Mouse (Mus musculus) embryo, embryonic 10 days (tissue): ENCODE measurements around the gene Zfp335.

ENCODE experiments used
- DNase-seq: peaks from one replicate; pipeline ENCODE4 v3.0.0-alpha.2; 2015; ENCODE audit warnings: low spot score

Gene Zfp335

DNA sequence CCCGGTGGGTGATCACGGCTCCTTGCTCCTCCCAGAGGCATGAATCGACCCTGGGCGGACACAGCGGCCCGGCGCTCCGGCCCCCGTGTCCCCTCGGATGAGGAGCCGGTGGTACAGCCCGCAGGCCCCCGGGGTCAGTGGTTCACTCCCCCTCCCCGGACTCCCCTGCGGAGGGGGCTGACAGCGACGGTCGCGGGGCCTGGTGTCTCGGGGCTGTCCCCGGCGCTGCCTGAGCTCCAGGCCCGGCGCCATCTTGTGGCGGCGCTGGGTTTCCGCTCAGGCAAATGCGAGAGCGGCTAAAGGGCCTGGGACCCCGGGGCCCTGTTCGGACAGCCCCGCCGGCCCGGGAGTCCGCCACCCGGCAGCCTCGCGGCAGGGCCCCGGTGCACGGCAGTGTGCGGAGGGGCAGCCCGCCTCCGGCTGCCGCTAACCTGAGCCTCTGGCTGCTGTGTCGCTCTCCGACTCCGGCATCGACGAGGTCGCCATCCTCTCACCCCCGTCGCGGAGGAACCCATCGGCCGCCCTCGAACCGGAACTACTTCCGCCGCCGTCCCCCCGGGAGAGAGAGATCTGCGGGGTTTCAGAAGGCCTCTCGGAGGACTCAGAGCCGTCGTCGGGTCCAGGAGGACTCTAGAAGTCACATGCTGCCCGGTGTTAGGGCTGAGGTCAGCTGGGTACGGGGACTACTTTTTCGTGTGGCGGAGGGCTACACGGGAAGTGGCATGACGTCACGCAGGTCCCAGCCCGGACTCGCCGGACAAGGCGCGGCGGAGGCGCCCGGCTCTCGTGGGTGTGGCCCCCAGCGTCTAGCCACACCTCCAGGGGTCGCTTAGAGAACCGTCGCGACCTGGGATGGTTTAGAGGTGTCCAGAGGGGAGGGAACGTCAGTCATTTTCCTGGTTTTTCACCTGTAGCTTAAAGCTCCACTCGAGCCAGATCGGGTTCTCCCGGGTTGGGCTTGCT, at the start of gene Zfp335:
TSS of gene Zfp335 (minus strand) at position 672 of the 963 bp plus-strand sequence.
- peak; percentile 93 for DNase-seq

DNA sequence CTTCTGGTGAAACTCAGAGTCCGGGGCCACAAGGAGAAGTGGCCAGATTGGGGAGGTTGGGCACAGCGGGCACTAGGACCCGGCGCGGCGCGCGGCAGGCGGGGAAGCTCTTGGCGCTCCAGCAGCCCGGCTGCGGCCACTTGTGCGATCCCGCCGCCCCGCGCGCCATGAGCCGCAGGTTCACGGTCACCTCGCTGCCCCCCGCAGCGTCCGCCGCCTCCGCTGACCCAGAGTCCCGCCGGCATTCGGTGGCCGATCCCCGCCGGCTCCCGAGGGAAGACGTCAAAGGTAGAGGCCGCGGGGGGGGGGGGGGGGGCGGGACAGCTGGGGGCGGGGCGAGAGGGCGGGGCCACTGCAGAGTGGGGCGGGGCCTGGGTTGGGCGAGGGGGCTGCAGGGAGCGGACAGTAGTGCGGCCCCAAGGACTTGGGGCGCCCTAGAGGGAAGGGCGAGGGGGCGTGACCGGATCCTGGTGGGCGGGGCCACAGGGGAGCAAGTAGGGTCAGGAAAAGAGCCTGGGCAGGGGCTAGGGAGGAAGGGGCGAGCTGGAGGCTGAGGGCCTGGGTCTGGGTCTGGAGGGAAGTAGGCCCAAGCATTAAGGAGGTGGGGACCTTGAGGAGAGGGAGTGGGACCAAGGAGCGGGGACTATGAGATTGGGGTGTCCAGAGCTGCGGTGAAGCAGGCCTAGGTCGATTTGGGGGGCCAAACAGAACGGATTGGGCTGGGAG, 49.3 kb upstream of the Zfp335 start, which contains the start of gene Slc12a5:
TSS of gene Slc12a5 (plus strand) at position 87 of the 726 bp plus-strand sequence.
- peak; percentile 88 for DNase-seq

GRCm38 (mm10) chr2:164957548-164958315, 46.2 kb upstream of the Zfp335 start:
- no peak for DNase-seq

DNA sequence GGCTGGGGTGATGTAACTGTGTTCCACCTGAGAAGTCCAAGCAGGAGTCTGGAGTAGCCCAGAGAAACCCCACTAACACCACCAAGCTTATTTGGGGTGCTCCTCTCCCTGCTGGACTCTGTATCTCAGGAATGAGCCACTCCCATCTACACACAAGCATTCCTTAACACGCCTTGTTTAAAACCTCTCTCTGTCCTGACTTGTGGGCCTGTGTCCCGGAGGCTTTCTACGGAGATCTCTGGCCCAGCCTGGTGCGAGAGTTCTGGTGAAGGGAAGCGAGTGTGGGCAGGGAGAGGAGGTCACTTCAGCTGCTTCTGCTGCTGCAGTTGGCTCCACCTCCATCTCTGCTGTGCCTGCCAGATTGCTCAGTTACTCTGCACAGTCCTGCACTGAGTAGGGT, 44.6 kb upstream of the Zfp335 start:
- DNase-seq: no peak

- DNase-seq: no peak
Measured at GRCm38 (mm10) chr2:164955725-164956124, 44.2 kb upstream of the Zfp335 start.

DNA sequence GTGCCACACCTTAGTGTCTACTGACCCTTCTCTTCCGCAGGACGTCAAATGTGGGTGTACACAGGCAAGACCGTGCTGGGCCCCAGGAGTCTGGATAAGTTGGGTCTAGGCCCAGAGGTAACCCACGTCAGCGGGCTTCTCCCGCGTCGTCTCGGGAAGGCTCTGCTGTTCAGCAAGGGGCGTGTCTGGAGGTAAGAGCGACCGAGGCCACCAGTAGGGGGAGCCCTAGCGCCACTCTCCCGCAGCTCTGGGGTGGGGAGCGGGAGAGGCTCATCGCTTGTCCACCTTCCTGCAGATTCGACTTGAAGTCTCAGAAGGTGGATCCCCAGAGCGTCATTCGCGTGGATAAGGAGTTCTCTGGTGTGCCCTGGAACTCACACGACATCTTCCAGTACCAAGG, 41.7 kb upstream of the Zfp335 start:
- peak; percentile 87 for DNase-seq

- DNase-seq: no peak
Measured at GRCm38 (mm10) chr2:164952448-164952847, 40.9 kb upstream of the Zfp335 start.

DNA sequence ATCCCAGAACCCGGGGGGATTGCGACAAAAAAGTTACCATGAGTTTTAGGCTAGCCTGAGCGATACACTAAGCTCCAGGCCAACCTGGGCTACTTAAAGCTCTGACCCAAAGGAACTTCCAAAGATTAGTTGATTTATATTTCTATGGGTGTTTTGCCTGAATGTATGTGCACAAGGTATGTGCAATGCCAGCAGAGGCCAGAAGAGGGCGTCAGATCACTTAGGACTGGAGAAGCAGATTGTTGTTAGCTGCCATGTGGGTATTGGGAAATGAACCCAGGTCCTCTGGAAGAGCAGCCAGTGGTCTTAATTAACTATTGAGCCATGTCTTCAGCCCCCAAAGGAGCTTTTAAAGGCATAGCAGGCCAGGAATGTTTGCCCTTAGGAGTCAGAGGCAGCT, 40.2 kb upstream of the Zfp335 start:
- no peak for DNase-seq

DNA sequence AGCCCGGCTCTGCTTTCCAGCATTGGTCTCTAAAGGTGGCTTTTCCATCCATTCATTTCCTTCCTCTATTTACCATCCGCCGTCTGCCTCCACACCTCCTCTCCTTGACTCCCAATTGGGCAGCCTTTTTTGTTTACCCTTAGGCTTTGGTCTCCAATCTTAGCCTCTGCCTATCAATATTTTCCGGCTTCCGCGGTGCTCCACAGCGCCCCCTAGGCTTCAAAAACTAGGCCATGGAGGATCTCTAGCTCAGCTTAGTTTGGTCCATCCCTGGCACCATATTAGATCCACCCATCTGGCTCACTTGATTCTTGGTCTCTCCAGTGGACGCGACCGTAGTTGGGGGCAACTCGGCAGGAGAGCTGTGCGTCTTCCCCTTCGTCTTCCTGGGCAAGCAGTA, 38.9 kb upstream of the Zfp335 start:
- DNase-seq: no peak

- no peak for DNase-seq
Measured at GRCm38 (mm10) chr2:164948962-164949361, 37.4 kb upstream of the Zfp335 start.

- no peak for DNase-seq
Measured at GRCm38 (mm10) chr2:164947930-164948329, 36.4 kb upstream of the Zfp335 start.

DNA sequence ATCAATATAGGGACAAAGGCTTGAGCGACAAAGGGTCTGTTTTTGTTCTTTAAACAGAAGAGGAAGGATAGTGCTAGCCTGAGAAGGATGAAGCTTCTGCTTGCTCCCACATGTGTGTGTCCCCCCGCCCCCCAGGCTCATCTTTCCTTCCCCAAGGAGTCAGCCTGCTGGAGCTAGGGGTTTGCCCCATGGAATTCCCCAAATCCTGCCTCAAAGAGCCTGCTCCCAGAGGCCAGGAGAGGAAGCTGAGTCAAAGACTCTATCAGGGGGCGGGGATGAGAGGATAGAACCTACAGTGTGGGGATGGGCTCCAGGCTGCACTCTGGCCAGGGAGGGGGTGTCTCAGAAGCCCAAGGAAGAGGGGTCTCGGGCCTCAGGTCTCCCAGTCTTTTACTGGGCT, 35.9 kb upstream of the Zfp335 start:
- DNase-seq: no peak

- DNase-seq: no peak
Measured at GRCm38 (mm10) chr2:164942692-164943290, 31.2 kb upstream of the Zfp335 start.

- DNase-seq: peak; percentile 46
Measured at GRCm38 (mm10) chr2:164940140-164940830, 28.7 kb upstream of the Zfp335 start, which contains the start of gene Mmp9. TSS of gene Mmp9 (plus strand) at chr2:164940780.

GRCm38 (mm10) chr2:164939106-164939505, 27.5 kb upstream of the Zfp335 start:
- no peak for DNase-seq

- DNase-seq: peak; percentile 69
Measured at GRCm38 (mm10) chr2:164938146-164939091, 26.9 kb upstream of the Zfp335 start.

GRCm38 (mm10) chr2:164935991-164936390, 24.4 kb upstream of the Zfp335 start:
- DNase-seq: no peak

GRCm38 (mm10) chr2:164933534-164933933, 22.0 kb upstream of the Zfp335 start:
- no peak for DNase-seq

- no peak for DNase-seq
Measured at GRCm38 (mm10) chr2:164930706-164931581, 19.4 kb upstream of the Zfp335 start.
